Mouse (Mus musculus): Measurements from ENCODE around the gene Galnt10. TPM values are rescaled to one million over a fixed set of nuclear protein-coding genes. Genes with fewer than 3 reads are reported as not detected.

Galnt10 gene
- polyA plus RNA-seq, 1 experiment from 2014 or later, result 19.7 TPM

DNA sequence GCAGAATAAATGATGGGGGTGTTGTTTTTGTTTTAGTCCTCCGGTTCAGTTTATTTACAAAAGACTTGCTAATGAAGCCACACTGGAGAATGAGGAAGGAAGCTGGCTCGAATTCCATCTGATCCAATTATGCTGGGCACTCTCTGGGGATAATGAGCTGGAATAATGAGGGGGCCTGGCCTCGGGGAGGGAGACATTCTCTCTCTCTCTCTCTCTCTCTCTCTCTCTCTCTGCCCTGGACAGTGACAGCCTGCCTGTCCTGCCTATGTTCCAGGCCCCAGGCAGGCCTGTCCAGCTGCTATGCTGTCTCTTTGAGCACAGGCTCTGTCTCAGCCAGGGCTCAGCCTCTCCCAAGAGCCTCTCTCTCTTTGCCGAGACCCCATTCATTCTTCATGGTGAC, 128.7 kb downstream of the Galnt10 start:
- H3K4me1 ChIP-seq (ENCODE audit: control insufficient read depth, insufficient read depth, low read length), result peaks cover 3% of the 10 kb centered on the region; the same call in 1 of the 2 replicates
- H3K9ac ChIP-seq (ENCODE audit: low read depth, low read length), result no peak overlapping the region
- DNase-seq (ENCODE audit: low spot score), result peak; percentile 73
- peaks cover 33% of the 10 kb centered on the region for H3K36me3 ChIP-seq (ENCODE audit: control insufficient read depth, insufficient read depth, low read length)
- H3K27me3 ChIP-seq (replicated peaks; ENCODE audit: control insufficient read depth, insufficient read depth, low read length), result no peaks in the 10 kb centered on the region
- H3K4me3 ChIP-seq (ENCODE audit: low read depth, low read length), result no peak overlapping the region
- H3K27ac ChIP-seq (replicated peaks; ENCODE audit: low read depth, low read length), result no peak overlapping the region
- peak; percentile 74; the same call in 1 of the 2 replicates for ATAC-seq (ENCODE audit: low read depth)
- 12% methylated on average over 4 of the region's 4 CpGs for WGBS
- no peaks in the 10 kb centered on the region for H3K9me3 ChIP-seq (ENCODE audit: control insufficient read depth, low read length)
- no peak overlapping the region for H3K4me2 ChIP-seq (ENCODE audit: low read depth, low read length)

DNA sequence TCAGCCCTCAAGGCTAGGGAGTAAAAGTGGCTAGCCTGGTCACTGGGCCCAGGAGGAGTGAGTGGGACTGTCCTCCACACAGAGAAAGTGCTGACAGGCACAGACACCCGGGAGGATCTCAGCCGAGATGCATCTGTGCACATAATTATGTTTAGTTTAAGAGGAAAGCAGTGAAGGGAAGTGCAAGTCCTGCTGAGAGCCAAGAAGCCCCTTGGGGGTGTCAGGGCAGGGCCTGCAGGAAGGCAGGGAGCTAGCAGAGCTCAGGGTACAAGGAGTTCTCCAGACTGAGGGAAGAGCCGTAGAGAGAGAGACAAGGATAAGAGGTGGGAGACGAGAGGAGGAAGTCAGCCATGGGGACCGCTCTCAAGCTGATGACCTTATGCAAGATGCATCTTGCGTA, 130.6 kb downstream of the Galnt10 start:
- Histone ChIP-seq H3K9me3 (ENCODE audit: control insufficient read depth, low read length) (no peaks in the 10 kb centered on the region), H3K27ac (replicated peaks; ENCODE audit: low read depth, low read length) (no peak overlapping the region), H3K9ac (ENCODE audit: low read depth, low read length) (no peak overlapping the region), H3K4me2 (ENCODE audit: low read depth, low read length) (no peak overlapping the region), H3K4me1 (ENCODE audit: control insufficient read depth, insufficient read depth, low read length) (peaks cover 3% of the 10 kb centered on the region; the same call in 1 of the 2 replicates), H3K36me3 (ENCODE audit: control insufficient read depth, insufficient read depth, low read length) (peaks cover 18% of the 10 kb centered on the region; the same call in 1 of the 2 replicates), H3K4me3 (ENCODE audit: low read depth, low read length) (no peak overlapping the region), H3K27me3 (replicated peaks; ENCODE audit: control insufficient read depth, insufficient read depth, low read length) (no peaks in the 10 kb centered on the region)
- 54% methylated on average over 6 of the region's 6 CpGs for WGBS
- no peak for DNase-seq (ENCODE audit: low spot score)
- no peak for ATAC-seq (ENCODE audit: low read depth)

DNA sequence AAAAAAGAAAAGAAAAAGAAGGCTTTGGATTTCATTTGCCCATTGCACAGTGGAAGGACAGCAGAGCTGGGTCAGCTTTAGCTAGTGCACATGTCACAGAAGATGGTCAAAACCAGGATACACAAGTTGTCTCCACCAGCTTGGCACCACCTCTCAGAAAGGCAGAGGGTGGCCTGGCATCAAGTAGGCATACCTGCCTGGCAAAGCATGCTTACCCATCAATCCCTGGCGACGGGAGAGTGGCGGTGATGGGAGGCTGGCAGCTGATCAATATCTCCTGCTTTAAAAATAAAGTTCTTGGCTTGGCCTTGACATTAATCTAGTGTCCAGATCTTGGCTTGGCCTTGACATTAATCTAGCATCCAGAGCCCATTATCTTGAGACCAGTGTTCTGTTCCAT, 131.3 kb downstream of the Galnt10 start:
- ATAC-seq (ENCODE audit: low read depth) (no peak), DNase-seq (ENCODE audit: low spot score) (no peak)
- Histone ChIP-seq H3K27ac (replicated peaks; ENCODE audit: low read depth, low read length) (no peak overlapping the region), H3K36me3 (ENCODE audit: control insufficient read depth, insufficient read depth, low read length) (peaks cover 14% of the 10 kb centered on the region; the same call in 1 of the 2 replicates), H3K9ac (ENCODE audit: low read depth, low read length) (no peak overlapping the region), H3K4me2 (ENCODE audit: low read depth, low read length) (no peak overlapping the region), H3K9me3 (ENCODE audit: control insufficient read depth, low read length) (no peaks in the 10 kb centered on the region), H3K4me3 (ENCODE audit: low read depth, low read length) (no peak overlapping the region), H3K27me3 (replicated peaks; ENCODE audit: control insufficient read depth, insufficient read depth, low read length) (no peaks in the 10 kb centered on the region), H3K4me1 (ENCODE audit: control insufficient read depth, insufficient read depth, low read length) (peaks cover 3% of the 10 kb centered on the region; the same call in 1 of the 2 replicates)
- 100% methylated on average over 3 of the region's 3 CpGs for WGBS

DNA sequence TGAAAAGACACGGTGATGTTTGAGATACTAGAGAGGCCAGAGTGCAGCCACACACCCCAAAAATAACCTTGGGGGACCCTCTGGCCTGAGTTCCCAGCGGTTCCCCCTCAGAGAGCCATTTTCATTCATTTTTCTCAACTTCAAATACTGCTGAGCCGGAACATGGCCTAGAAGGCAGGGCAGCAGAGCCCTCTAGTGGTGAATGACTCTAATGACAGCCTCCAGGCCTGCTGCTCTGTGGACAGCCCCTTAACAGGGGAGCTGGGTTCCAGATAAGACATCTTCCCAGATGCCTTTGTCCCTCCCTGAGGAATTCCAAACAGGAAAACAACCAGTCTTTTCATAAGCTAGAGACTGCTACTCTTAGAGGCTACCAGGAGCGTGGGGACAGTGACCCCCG, 133.1 kb downstream of the Galnt10 start:
- H3K4me3 ChIP-seq (ENCODE audit: low read depth, low read length), result no peak overlapping the region
- peaks cover 7% of the 10 kb centered on the region; the same call in 1 of the 2 replicates for H3K36me3 ChIP-seq (ENCODE audit: control insufficient read depth, insufficient read depth, low read length)
- H3K4me2 ChIP-seq (ENCODE audit: low read depth, low read length), result no peak overlapping the region
- peak; percentile 54; the same call in 1 of the 2 replicates for ATAC-seq (ENCODE audit: low read depth)
- H3K27ac ChIP-seq (replicated peaks; ENCODE audit: low read depth, low read length), result no peak overlapping the region
- no peak overlapping the region for H3K9ac ChIP-seq (ENCODE audit: low read depth, low read length)
- H3K27me3 ChIP-seq (replicated peaks; ENCODE audit: control insufficient read depth, insufficient read depth, low read length), result no peaks in the 10 kb centered on the region
- H3K9me3 ChIP-seq (ENCODE audit: control insufficient read depth, low read length), result no peaks in the 10 kb centered on the region
- peaks cover 2% of the 10 kb centered on the region; the same call in 1 of the 2 replicates for H3K4me1 ChIP-seq (ENCODE audit: control insufficient read depth, insufficient read depth, low read length)
- peak; percentile 83 for DNase-seq (ENCODE audit: low spot score)
- 21% methylated on average over 5 of the region's 5 CpGs for WGBS

DNA sequence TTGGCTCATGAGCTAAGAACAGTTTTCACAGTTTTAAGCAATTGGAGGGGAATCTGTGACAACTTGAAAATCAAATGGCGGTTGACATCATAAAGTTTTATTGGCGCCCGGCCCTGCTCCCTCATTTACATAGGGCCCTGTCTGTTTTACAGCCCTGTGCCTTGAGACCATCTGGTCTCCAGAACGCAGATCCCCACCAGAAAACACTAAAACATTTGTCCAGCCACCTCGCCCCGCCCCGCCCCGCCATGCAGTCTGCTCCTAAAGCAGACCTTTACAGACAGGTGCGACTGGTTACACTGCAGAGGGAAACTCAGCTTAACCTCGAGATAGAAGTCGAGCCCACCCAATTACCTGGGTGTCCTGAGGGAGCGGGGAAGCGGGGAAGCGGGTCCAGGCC, 134.6 kb downstream of the Galnt10 start:
- no peaks in the 10 kb centered on the region for H3K9me3 ChIP-seq (ENCODE audit: control insufficient read depth, low read length)
- no peak overlapping the region for H3K4me2 ChIP-seq (ENCODE audit: low read depth, low read length)
- no peaks in the 10 kb centered on the region for H3K4me1 ChIP-seq (ENCODE audit: control insufficient read depth, insufficient read depth, low read length)
- H3K4me3 ChIP-seq (ENCODE audit: low read depth, low read length), result no peak overlapping the region
- H3K27me3 ChIP-seq (replicated peaks; ENCODE audit: control insufficient read depth, insufficient read depth, low read length), result no peaks in the 10 kb centered on the region
- 80% methylated on average over 14 of the region's 14 CpGs for whole genome bisulfite sequencing
- DNase-seq (ENCODE audit: low spot score) (no peak), ATAC-seq (ENCODE audit: low read depth) (no peak)
- H3K36me3 ChIP-seq (ENCODE audit: control insufficient read depth, insufficient read depth, low read length), result peaks cover 17% of the 10 kb centered on the region; the same call in 1 of the 2 replicates
- no peak overlapping the region for H3K9ac ChIP-seq (ENCODE audit: low read depth, low read length)
- no peak overlapping the region for H3K27ac ChIP-seq (replicated peaks; ENCODE audit: low read depth, low read length)

DNA sequence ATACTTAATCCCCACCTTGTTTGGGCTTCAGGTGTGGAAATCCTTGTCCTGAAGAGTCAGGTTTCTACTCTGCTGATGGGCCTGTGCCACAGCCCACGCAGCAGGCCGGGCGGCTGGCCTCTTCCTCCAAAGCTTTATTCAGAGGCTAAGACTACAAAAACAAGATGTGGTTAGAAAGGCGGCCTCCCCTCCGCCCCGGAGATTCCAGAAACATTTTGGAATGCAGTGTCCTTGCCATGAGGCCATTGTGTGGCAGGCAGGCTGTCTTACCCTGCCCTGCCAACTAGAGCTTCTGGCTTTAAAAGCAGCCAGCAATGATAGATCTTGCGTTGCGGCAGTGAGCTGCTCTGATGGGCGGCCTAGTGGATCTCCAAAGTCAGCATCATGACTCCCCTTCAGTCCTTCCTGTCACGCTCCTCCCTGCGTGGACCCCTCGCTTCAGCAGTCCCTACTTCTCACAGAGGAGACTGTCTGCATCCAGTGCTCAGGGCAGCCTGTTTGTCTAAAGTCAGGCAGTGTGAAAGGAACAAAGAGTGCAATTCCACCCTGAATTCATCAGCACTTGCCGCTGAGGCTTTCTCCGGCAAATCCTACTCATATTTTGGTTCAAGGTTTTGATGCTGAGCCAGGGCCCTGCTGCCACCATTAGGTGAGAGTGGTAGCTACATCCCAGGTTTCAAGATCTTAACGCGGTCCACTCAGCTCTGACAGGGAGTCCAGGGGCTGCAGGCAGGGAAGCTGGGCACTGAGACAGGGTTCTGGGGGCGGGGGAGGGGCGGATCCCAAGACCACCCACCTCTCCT, 141.6 kb downstream of the Galnt10 start:
- ATAC-seq (ENCODE audit: low read depth) (peak; percentile 47), DNase-seq (ENCODE audit: low spot score) (peak; percentile 59)
- Histone ChIP-seq H3K36me3 (ENCODE audit: control insufficient read depth, insufficient read depth, low read length) (peaks cover 15% of the 10 kb centered on the region; the same call in 1 of the 2 replicates), H3K4me3 (ENCODE audit: low read depth, low read length) (no peak overlapping the region), H3K9me3 (ENCODE audit: control insufficient read depth, low read length) (no peaks in the 10 kb centered on the region), H3K9ac (ENCODE audit: low read depth, low read length) (0 out of 2 replicates have a peak overlapping the region, but pooled peaks have one; percentile 45), H3K4me2 (ENCODE audit: low read depth, low read length) (no peak overlapping the region), H3K4me1 (ENCODE audit: control insufficient read depth, insufficient read depth, low read length) (peaks cover 3% of the 10 kb centered on the region; the same call in 1 of the 2 replicates), H3K27me3 (replicated peaks; ENCODE audit: control insufficient read depth, insufficient read depth, low read length) (no peaks in the 10 kb centered on the region), H3K27ac (replicated peaks; ENCODE audit: low read depth, low read length) (peak overlapping the region; percentile 61; the same call in 1 of the 2 replicates)
- 45% methylated on average over 16 of the region's 18 CpGs for WGBS

DNA sequence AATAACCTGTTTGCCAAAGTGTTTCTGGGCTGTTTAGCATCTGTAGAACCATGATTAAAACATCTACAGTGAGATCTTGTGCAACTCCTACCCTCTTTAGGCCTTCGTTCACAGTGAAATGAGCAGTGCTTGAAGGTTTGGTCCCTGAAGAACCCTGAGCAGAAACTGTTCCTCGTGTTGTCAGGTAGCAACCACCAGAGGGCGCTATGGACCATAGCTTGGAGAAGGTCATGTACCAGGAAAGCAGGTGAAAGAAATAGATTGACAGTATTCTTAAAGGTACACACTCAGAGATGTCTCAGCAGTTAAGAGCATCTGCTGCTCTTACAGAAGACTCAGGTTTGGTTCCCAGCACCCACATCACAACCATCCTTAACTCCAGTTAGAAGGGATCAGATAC, 142.7 kb downstream of the Galnt10 start:
- ATAC-seq (ENCODE audit: low read depth) (no peak), DNase-seq (ENCODE audit: low spot score) (no peak)
- Histone ChIP-seq H3K4me1 (ENCODE audit: control insufficient read depth, insufficient read depth, low read length) (peaks cover 3% of the 10 kb centered on the region; the same call in 1 of the 2 replicates), H3K27me3 (replicated peaks; ENCODE audit: control insufficient read depth, insufficient read depth, low read length) (no peaks in the 10 kb centered on the region), H3K9ac (ENCODE audit: low read depth, low read length) (no peak overlapping the region), H3K36me3 (ENCODE audit: control insufficient read depth, insufficient read depth, low read length) (0 out of 2 replicates have a peak, but pooled peaks cover 10% of the 10 kb centered on the region), H3K9me3 (ENCODE audit: control insufficient read depth, low read length) (no peaks in the 10 kb centered on the region), H3K4me3 (ENCODE audit: low read depth, low read length) (no peak overlapping the region), H3K4me2 (ENCODE audit: low read depth, low read length) (no peak overlapping the region), H3K27ac (replicated peaks; ENCODE audit: low read depth, low read length) (no peak overlapping the region)
- WGBS, result 45% methylated on average over 3 of the region's 3 CpGs

DNA sequence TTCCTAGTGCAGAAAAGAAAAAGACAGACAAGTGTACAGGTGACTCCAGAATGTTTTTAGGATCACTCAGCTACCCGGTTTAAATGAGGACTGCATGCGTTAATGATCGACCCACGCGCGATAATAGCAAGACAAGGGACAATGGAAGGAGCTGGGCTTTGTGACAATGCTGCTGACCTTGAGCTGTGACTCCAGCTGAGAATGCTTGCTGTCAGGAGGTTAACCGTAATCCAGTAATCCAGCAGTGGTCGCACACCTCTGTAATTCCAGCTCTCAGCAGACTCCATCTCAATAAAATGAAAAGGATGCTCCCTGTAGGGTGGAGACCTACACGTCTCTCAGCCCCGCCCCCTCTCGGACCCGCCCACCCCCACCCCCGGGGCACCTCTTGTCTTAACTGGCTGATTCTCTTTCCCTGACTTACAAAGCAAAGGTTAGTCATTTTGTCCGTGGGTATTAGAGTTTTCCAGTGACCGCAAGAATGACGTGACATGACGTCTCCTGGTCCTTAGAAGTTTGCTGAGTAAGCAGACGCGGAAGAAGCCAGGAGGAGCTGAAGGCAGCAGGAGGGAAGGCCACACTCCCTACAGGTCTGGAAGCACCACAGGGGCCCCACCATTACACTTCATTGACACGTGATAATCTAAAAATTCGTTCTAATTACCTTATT, 145.8 kb downstream of the Galnt10 start:
- no peaks in the 10 kb centered on the region for H3K9me3 ChIP-seq (ENCODE audit: control insufficient read depth, low read length)
- H3K9ac ChIP-seq (ENCODE audit: low read depth, low read length), result no peak overlapping the region
- 37% methylated on average over 21 of the region's 21 CpGs for WGBS
- peaks cover 3% of the 10 kb centered on the region; the same call in 1 of the 2 replicates for H3K4me1 ChIP-seq (ENCODE audit: control insufficient read depth, insufficient read depth, low read length)
- DNase-seq (ENCODE audit: low spot score), result no peak
- no peaks in the 10 kb centered on the region for H3K27me3 ChIP-seq (replicated peaks; ENCODE audit: control insufficient read depth, insufficient read depth, low read length)
- no peak overlapping the region for H3K4me3 ChIP-seq (ENCODE audit: low read depth, low read length)
- no peak overlapping the region for H3K27ac ChIP-seq (replicated peaks; ENCODE audit: low read depth, low read length)
- no peak for ATAC-seq (ENCODE audit: low read depth)
- H3K36me3 ChIP-seq (ENCODE audit: control insufficient read depth, insufficient read depth, low read length), result no peaks in the 10 kb centered on the region
- H3K4me2 ChIP-seq (ENCODE audit: low read depth, low read length), result no peak overlapping the region

Data from embryonic facial prominence, embryonic 14.5 days (tissue).